Mouse (Mus musculus) midbrain, embryonic 14.5 days (tissue): ENCODE results near the gene A530016L24Rik. TPM values are rescaled to one million over a fixed set of nuclear protein-coding genes. Genes with fewer than 3 reads are reported as not detected.

Experiments used
- ATAC-seq: fragments of 200-750 bp; cut with Nextera tagmentation; 2 replicates; pipeline ENCODE4 v1.8.0; 2017; ENCODE audit warnings: moderate number of reproducible peaks, moderate library complexity; ENCODE audit not compliant: low FRiP score, low TSS enrichment
- DNase-seq: peaks from one replicate; pipeline ENCODE4 v3.0.0-alpha.2; 2015
- H3K27ac ChIP-seq: fragments of 300-500 bp; sonication (generic); replicated peaks from 2 replicates; pipeline ENCODE4 v1.5.1; 2014; ENCODE audit warnings: mild to moderate bottlenecking, low read depth, low read length, moderate library complexity
- H3K27me3 ChIP-seq: fragments of 300-500 bp; sonication (generic); 2 replicates; pipeline ENCODE4 v1.6.1; 2014; ENCODE audit warnings: low read length, control low read depth, mixed read lengths; ENCODE audit not compliant: control insufficient read depth, insufficient read depth
- H3K36me3 ChIP-seq: fragments of 300-500 bp; sonication (generic); 2 replicates; pipeline ENCODE4 v1.6.1; 2014; ENCODE audit warnings: low read length, control low read depth; ENCODE audit not compliant: control insufficient read depth, insufficient read depth
- H3K4me1 ChIP-seq: fragments of 300-500 bp; sonication (generic); 2 replicates; pipeline ENCODE4 v1.6.1; 2014; ENCODE audit warnings: mild to moderate bottlenecking, antibody characterized with exemption, low read length, control low read depth; ENCODE audit not compliant: control insufficient read depth, insufficient read depth
- H3K4me2 ChIP-seq: fragments of 300-500 bp; sonication (generic); 2 replicates; pipeline ENCODE4 v1.6.1; 2014; ENCODE audit warnings: mild to moderate bottlenecking, low read length, moderate library complexity
- H3K4me3 ChIP-seq: fragments of 300-500 bp; sonication (generic); replicated peaks from 2 replicates; pipeline ENCODE4 v1.5.1; 2014; ENCODE audit warnings: low read depth, low read length
- H3K9ac ChIP-seq: fragments of 300-500 bp; sonication (generic); replicated peaks from 2 replicates; pipeline ENCODE4 v1.6.1; 2014; ENCODE audit warnings: mild to moderate bottlenecking, low read length, moderate library complexity
- H3K9me3 ChIP-seq: fragments of 300-500 bp; sonication (generic); 2 replicates; pipeline ENCODE4 v1.6.1; 2016; ENCODE audit warnings: low read length, control low read depth, mixed read lengths; ENCODE audit not compliant: control insufficient read depth
- WGBS: fragments of 180-500 bp; shearing (Covaris S2); extraction: QIAGEN DNeasy Blood & Tissue Kit; methylation state at CpG from one replicate; pipeline ENCODE4 v1.1.7; 2014; 5-methylcytosine and 5-hydroxymethylcytosine counted together
- polyA plus RNA-seq: library from polyadenylated mRNA; unstranded; fragments of >200 nt; fragmentation: Nextera tagmentation; extraction: Ambion mirVana; gene quantifications from 2 replicates; pipeline ENCODE4 v1.2.1, GENCODE M21; 2014

The A530016L24Rik gene
- polyA plus RNA-seq, 1 experiment from 2014 or later, result not detected

DNA sequence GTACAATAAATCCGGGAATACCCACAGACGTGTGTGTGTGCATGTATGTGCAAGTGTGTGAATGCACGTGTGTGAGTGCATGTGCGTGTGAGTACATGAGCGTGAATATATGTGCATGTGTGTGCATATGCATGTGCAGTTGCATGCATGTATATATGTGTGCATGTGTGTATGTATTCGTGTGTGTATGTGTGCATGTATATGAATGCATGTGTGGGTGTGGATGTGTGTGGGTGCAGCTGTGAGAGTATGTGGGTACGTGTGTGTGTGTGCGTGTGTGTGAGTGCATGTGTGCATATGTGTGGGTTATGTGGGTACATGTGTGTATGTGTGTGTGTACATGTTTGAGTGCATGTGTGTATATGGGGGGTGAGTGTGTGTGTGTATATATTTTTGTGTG is 56.9 kb downstream of the A530016L24Rik start:
- H3K9ac ChIP-seq, result no peak overlapping the region
- WGBS, result 89% methylated on average over 8 of the region's 8 CpGs
- H3K4me2 ChIP-seq, result no peak overlapping the region
- no peaks in the 10 kb centered on the region for H3K9me3 ChIP-seq
- H3K36me3 ChIP-seq, result no peaks in the 10 kb centered on the region
- no peak overlapping the region for H3K27ac ChIP-seq
- no peaks in the 10 kb centered on the region; the same call in 1 of the 2 replicates for H3K27me3 ChIP-seq
- no peak overlapping the region for H3K4me3 ChIP-seq
- DNase-seq (no peak), ATAC-seq (no peak)
- H3K4me1 ChIP-seq, result peaks cover 32% of the 10 kb centered on the region

DNA sequence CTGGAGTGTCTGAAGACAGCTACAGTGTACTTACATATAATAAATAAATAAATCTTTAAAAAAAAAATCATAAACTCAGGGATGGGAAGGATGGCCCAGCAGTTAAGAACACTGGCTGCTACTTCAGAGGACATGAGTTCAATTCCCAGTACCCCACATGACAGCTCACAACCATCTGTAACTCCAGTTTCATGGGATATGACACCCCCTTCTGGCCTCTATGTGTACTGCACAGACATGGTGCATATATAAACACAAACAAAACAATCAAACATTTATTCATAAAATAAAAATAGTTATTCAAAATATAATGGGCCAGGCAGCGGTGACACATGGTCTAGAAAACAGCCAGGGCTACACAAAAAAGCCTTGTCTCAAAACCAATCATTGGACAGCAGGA is 60.0 kb downstream of the A530016L24Rik start:
- Histone ChIP-seq H3K27ac (no peak overlapping the region), H3K36me3 (no peaks in the 10 kb centered on the region), H3K4me3 (no peak overlapping the region), H3K9me3 (no peaks in the 10 kb centered on the region), H3K4me2 (no peak overlapping the region), H3K9ac (no peak overlapping the region), H3K27me3 (no peaks in the 10 kb centered on the region; the same call in 1 of the 2 replicates), H3K4me1 (peaks cover 21% of the 10 kb centered on the region; the same call in 1 of the 2 replicates)
- 98% methylated on average over 1 of the region's 1 CpGs for WGBS
- ATAC-seq (no peak), DNase-seq (no peak)

Other genes with a start within 250 kb of the A530016L24Rik start
- gene Tmem179, start 27.3 kb downstream of the A530016L24Rik start, polyA plus RNA-seq, result 50.7 and 68.6 TPM in 2 replicates
- gene Inf2, start 99.3 kb downstream of the A530016L24Rik start, polyA plus RNA-seq, result 0.89 and 1.6 TPM in 2 replicates
- gene Adssl1, start 130.6 kb downstream of the A530016L24Rik start, polyA plus RNA-seq, result 2.8 and 3.1 TPM in 2 replicates
- 62.3 and 63.9 TPM in 2 replicates for gene Siva1, start 155.2 kb downstream of the A530016L24Rik start, polyA plus RNA-seq
- 64.8 and 82.1 TPM in 2 replicates for gene Akt1, start 185.4 kb downstream of the A530016L24Rik start, polyA plus RNA-seq
- gene Zbtb42, start 189.4 kb downstream of the A530016L24Rik start, polyA plus RNA-seq, result 1.9 and 3.5 TPM in 2 replicates
- 31.7 and 33.7 TPM in 2 replicates for gene Cep170b, start 231.0 kb downstream of the A530016L24Rik start, polyA plus RNA-seq